In genomic region chr11:11014088-11014487, GRCm38 (mm10) we compare ENCODE assay signal across 12 mouse cellular contexts.
DNase-seq lines count a peak whose midpoint lies in the region; ATAC-seq and TF ChIP-seq lines count a peak whose summit lies in the region.
"Had no signal": no experiment of that assay in that cellular context is flagged by ENCODE, and none has a peak within 500 bp of the region (broad histone marks: within the 10 kb centered on the region; RNA-seq: fewer than 3 reads in every experiment).

No protein-coding gene starts in this region.

- no peaks in the 10 kb centered on the region for H3K9me3 ChIP-seq in kidney, embryonic 16.5 days (ENCODE audit: low read length)
- H3K9me3 ChIP-seq: embryonic facial prominence, embryonic 10.5 days; G1E had no signal

- H3K27me3 ChIP-seq in cerebellum, adult 2 months (ENCODE audit: control insufficient read depth, insufficient read depth, low read length), result peaks cover 1% of the 10 kb centered on the region; the same call in 1 of the 2 replicates
- no peaks in the 10 kb centered on the region for H3K27me3 ChIP-seq in kidney, embryonic 16.5 days (ENCODE audit: insufficient read depth, low read length)

- H3K4me3 ChIP-seq in cerebellum, adult 2 months (replicated peaks; ENCODE audit: insufficient read depth, low read depth, low read length), result no peak overlapping the region
- H3K4me3 ChIP-seq in kidney, embryonic 16.5 days (ENCODE audit: low read length), result no peak overlapping the region
- H3K4me3 ChIP-seq: embryonic facial prominence, embryonic 10.5 days had no signal

- H3K4me1 ChIP-seq in cerebellum, adult 2 months (ENCODE audit: control insufficient read depth, insufficient read depth, low read length), result no peaks in the 10 kb centered on the region
- H3K4me1 ChIP-seq in kidney, embryonic 16.5 days (ENCODE audit: insufficient read depth, low read length), result no peaks in the 10 kb centered on the region
- H3K4me1 ChIP-seq: embryonic facial prominence, embryonic 10.5 days had no signal

- TF ChIP-seq POLR2A in cerebellum, adult 2 months (IDR thresholded peaks at IDR 0.05; ENCODE audit: borderline replicate concordance, insufficient read depth, low read length), result no peak

- H3K27ac ChIP-seq in cerebellum, adult 2 months (ENCODE audit: insufficient read depth, low read length), result no peak overlapping the region
- H3K27ac ChIP-seq in kidney, embryonic 16.5 days (ENCODE audit: low read length), result no peak overlapping the region
- H3K27ac ChIP-seq: embryonic facial prominence, embryonic 10.5 days; kidney, postnatal 0 days had no signal

- H3K9ac ChIP-seq in kidney, embryonic 16.5 days (replicated peaks; ENCODE audit: low read length), result no peak overlapping the region

- 8% methylated on average over 1 of the region's 1 CpGs for WGBS in cerebellum, adult 2 months
- WGBS in kidney, embryonic 16.5 days, result 62% methylated on average over 1 of the region's 1 CpGs

- no peak for ATAC-seq in kidney, embryonic 16.5 days (ENCODE audit: low FRiP score, low TSS enrichment)

- peak; percentile 6 to 29 for DNase-seq in cerebellum, adult 2 months
- DNase-seq in cerebellum, adult 8-10 months, result no peak
- peak; percentile 5 to 11 for DNase-seq in right cerebral cortex, adult 2 months (ENCODE audit: low spot score in 2 of 2)
- no peak for DNase-seq in right cerebral cortex, postnatal 14 days
- peak; percentile 33 for DNase-seq in layer of hippocampus, adult 9-11 months
- DNase-seq in thymus, adult 18-20 months, result no peak
- DNase-seq in spleen, postnatal 10 days (ENCODE audit: low spot score in 2 of 2), result no peak
- DNase-seq: lung, postnatal 10 days had no signal

- no peaks in the 10 kb centered on the region for H3K36me3 ChIP-seq in kidney, embryonic 16.5 days (ENCODE audit: insufficient read depth, low read length)
- H3K36me3 ChIP-seq: embryonic facial prominence, embryonic 10.5 days; G1E had no signal

- no peak for TF ChIP-seq CTCF in cerebellum, adult 2 months (IDR thresholded peaks at IDR 0.05; ENCODE audit: borderline replicate concordance, insufficient read depth, low read depth, low read length)

- H3K4me2 ChIP-seq in kidney, embryonic 16.5 days (replicated peaks; ENCODE audit: low read depth, low read length), result no peak overlapping the region

Comparison
In these comparisons a context has a peak if more than half of its experiments do, and no peak if none do; other contexts are left out.
1. DNase-seq: peak in cerebellum, adult 2 months (2 of 2), right cerebral cortex, adult 2 months (2 of 2) and layer of hippocampus, adult 9-11 months (single experiment); none in cerebellum, adult 8-10 months (single experiment), right cerebral cortex, postnatal 14 days (single experiment), thymus, adult 18-20 months (0 of 2) and spleen, postnatal 10 days (0 of 2).